Mouse (Mus musculus): ENCODE data around the gene Ahnak. TPM values are rescaled to one million over a fixed set of nuclear protein-coding genes. Genes with fewer than 3 reads are reported as not detected.
"Not testable (repeated sequence)": the region's sequence is repeated elsewhere in the genome, so short reads cannot be mapped to it uniquely, and the experiment has no call there.

Ahnak gene
- polyA plus RNA-seq, 1 experiment from 2014 or later: 25.0 TPM

- H3K4me2 ChIP-seq (replicated peaks); H3K9me3 ChIP-seq; ATAC-seq; H3K36me3 ChIP-seq; H3K4me3 ChIP-seq (replicated peaks); H3K27ac ChIP-seq; H3K9ac ChIP-seq; H3K4me1 ChIP-seq (replicated peaks); H3K27me3 ChIP-seq (replicated peaks): not testable (repeated sequence)
- 94% methylated on average over 2 of the region's 2 CpGs for WGBS
Measured at GRCm38 (mm10) chr19:9123986-9124385, 134.9 kb downstream of the Ahnak start.

Other genes with a start within 250 kb of the Ahnak start
- 1.8 TPM in 2 replicates for gene 1700092M07Rik, start 248.6 kb upstream of the Ahnak start, polyA plus RNA-seq (2015; fragmentation: Nextera tagmentation; extraction: Ambion mirVana)
- gene Stx5a, start 247.9 kb upstream of the Ahnak start, polyA plus RNA-seq (2015; fragmentation: Nextera tagmentation; extraction: Ambion mirVana): 119 and 121 TPM in 2 replicates
- 143 and 146 TPM in 2 replicates for gene Nxf1, start 232.2 kb upstream of the Ahnak start, polyA plus RNA-seq (2015; fragmentation: Nextera tagmentation; extraction: Ambion mirVana)
- 164 and 177 TPM in 2 replicates for gene Tmem223, start 218.3 kb upstream of the Ahnak start, polyA plus RNA-seq (2015; fragmentation: Nextera tagmentation; extraction: Ambion mirVana)
- 90.4 and 102 TPM in 2 replicates for gene Tmem179b, start 214.8 kb upstream of the Ahnak start, polyA plus RNA-seq (2015; fragmentation: Nextera tagmentation; extraction: Ambion mirVana)
- gene Taf6l, start 202.9 kb upstream of the Ahnak start, polyA plus RNA-seq (2015; fragmentation: Nextera tagmentation; extraction: Ambion mirVana): 25.2 and 26.9 TPM in 2 replicates
- gene Polr2g, start 190.7 kb upstream of the Ahnak start, polyA plus RNA-seq (2015; fragmentation: Nextera tagmentation; extraction: Ambion mirVana): 137 and 147 TPM in 2 replicates
- 4.0 and 4.6 TPM in 2 replicates for gene Zbtb3, start 186.7 kb upstream of the Ahnak start, polyA plus RNA-seq (2015; fragmentation: Nextera tagmentation; extraction: Ambion mirVana)
- 48.2 and 49.3 TPM in 2 replicates for gene Ttc9c, start 170.0 kb upstream of the Ahnak start, polyA plus RNA-seq (2015; fragmentation: Nextera tagmentation; extraction: Ambion mirVana)
- 5.1 and 5.4 TPM in 2 replicates for gene Hnrnpul2, start 169.3 kb upstream of the Ahnak start, polyA plus RNA-seq (2015; fragmentation: Nextera tagmentation; extraction: Ambion mirVana)
- not detected in 2 replicates for gene AC129217.1, start 159.5 kb upstream of the Ahnak start, polyA plus RNA-seq (2015; fragmentation: Nextera tagmentation; extraction: Ambion mirVana)
- gene Bscl2, start 151.8 kb upstream of the Ahnak start, polyA plus RNA-seq (2015; fragmentation: Nextera tagmentation; extraction: Ambion mirVana): 40.6 and 48.3 TPM in 2 replicates
- 16.0 and 17.3 TPM in 2 replicates for gene Gng3, start 150.1 kb upstream of the Ahnak start, polyA plus RNA-seq (2015; fragmentation: Nextera tagmentation; extraction: Ambion mirVana)
- gene Lrrn4cl, start 138.5 kb upstream of the Ahnak start, polyA plus RNA-seq (2015; fragmentation: Nextera tagmentation; extraction: Ambion mirVana): 1.6 and 2.0 TPM in 2 replicates
- 163 and 167 TPM in 2 replicates for gene Ubxn1, start 117.8 kb upstream of the Ahnak start, polyA plus RNA-seq (2015; fragmentation: Nextera tagmentation; extraction: Ambion mirVana)
- 62.7 and 63.9 TPM in 2 replicates for gene Uqcc3, start 108.4 kb upstream of the Ahnak start, polyA plus RNA-seq (2015; fragmentation: Nextera tagmentation; extraction: Ambion mirVana)
- gene Lbhd1, start 105.6 kb upstream of the Ahnak start, polyA plus RNA-seq (2015; fragmentation: Nextera tagmentation; extraction: Ambion mirVana): 72.5 and 95.3 TPM in 2 replicates
- gene Gm49403, start 105.4 kb upstream of the Ahnak start, polyA plus RNA-seq (2015; fragmentation: Nextera tagmentation; extraction: Ambion mirVana): not detected in 2 replicates
- 86.5 and 95.2 TPM in 2 replicates for gene 1810009A15Rik, start 100.4 kb upstream of the Ahnak start, polyA plus RNA-seq (2015; fragmentation: Nextera tagmentation; extraction: Ambion mirVana)
- gene Gm49416, start 100.4 kb upstream of the Ahnak start, polyA plus RNA-seq (2015; fragmentation: Nextera tagmentation; extraction: Ambion mirVana): not detected in 2 replicates
- 40.0 and 41.5 TPM in 2 replicates for gene Ints5, start 96.3 kb upstream of the Ahnak start, polyA plus RNA-seq (2015; fragmentation: Nextera tagmentation; extraction: Ambion mirVana)
- 92.6 and 93.3 TPM in 2 replicates for gene Ganab, start 91.2 kb upstream of the Ahnak start, polyA plus RNA-seq (2015; fragmentation: Nextera tagmentation; extraction: Ambion mirVana)
- gene B3gat3, start 68.9 kb upstream of the Ahnak start, polyA plus RNA-seq (2015; fragmentation: Nextera tagmentation; extraction: Ambion mirVana): 40.0 and 44.7 TPM in 2 replicates
- 2.7 and 3.3 TPM in 2 replicates for gene Rom1, start 59.9 kb upstream of the Ahnak start, polyA plus RNA-seq (2015; fragmentation: Nextera tagmentation; extraction: Ambion mirVana)
- 24.2 and 28.4 TPM in 2 replicates for gene Eml3, start 59.7 kb upstream of the Ahnak start, polyA plus RNA-seq (2015; fragmentation: Nextera tagmentation; extraction: Ambion mirVana)
- 130 and 139 TPM in 2 replicates for gene Mta2, start 47.4 kb upstream of the Ahnak start, polyA plus RNA-seq (2015; fragmentation: Nextera tagmentation; extraction: Ambion mirVana)
- gene Tut1, start 35.4 kb upstream of the Ahnak start, polyA plus RNA-seq (2015; fragmentation: Nextera tagmentation; extraction: Ambion mirVana): 29.7 and 30.4 TPM in 2 replicates
- 436 and 453 TPM in 2 replicates for gene Eef1g, start 22.2 kb upstream of the Ahnak start, polyA plus RNA-seq (2015; fragmentation: Nextera tagmentation; extraction: Ambion mirVana)
- not detected in 2 replicates for gene Scgb1a1, start 98.7 kb downstream of the Ahnak start, polyA plus RNA-seq (2015; fragmentation: Nextera tagmentation; extraction: Ambion mirVana)
- gene Asrgl1, start 146.4 kb downstream of the Ahnak start, polyA plus RNA-seq (2015; fragmentation: Nextera tagmentation; extraction: Ambion mirVana): 10.4 and 12.6 TPM in 2 replicates